Mouse (Mus musculus): ENCODE data around the gene Arhgef40.

DNA sequence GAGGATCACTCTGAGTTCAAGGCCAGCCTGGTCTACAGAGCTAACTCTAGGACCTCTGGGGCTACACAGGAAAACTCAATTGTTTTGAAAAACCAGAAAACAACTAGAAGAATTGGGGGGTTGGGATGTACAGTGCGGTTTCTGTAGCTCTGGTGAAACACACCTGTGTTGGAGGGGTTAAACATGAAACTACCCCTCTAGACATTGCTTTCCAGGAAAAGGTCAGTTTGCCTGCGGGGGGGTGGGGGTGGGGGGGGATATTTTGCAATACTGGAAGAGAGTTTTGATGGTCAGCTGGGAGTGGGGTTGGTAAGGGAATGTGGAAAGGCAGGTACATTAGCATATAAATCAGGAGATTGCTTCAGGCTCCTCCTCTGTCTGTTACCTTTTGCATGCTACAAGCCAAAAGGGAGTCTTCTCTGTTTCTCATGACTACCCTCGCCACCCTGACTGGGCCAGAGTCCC, 37.8 kb downstream of the Arhgef40 start:
- TF ChIP-seq CTCF (IDR thresholded peaks at IDR 0.05), result no peak
- TF ChIP-seq POLR2A (IDR thresholded peaks at IDR 0.05; ENCODE audit: insufficient read depth, low read depth, low read length), result no peak

Measured in heart, adult 2 months (tissue).